Mouse (Mus musculus) myocyte (in vitro differentiated cells): ENCODE results near the gene Pitpna.

Experiments used
- POLR2A ChIP-seq: IDR thresholded peaks from one replicate; pipeline ENCODE4 v1.6.1; 2011; ENCODE audit warnings: low read depth, mild to moderate bottlenecking, control low read depth, moderate library complexity; ENCODE audit not compliant: insufficient read length
- USF1 ChIP-seq: IDR thresholded peaks from one replicate; pipeline ENCODE4 v1.6.1; 2011; ENCODE audit warnings: low read depth, mild to moderate bottlenecking, control low read depth, moderate library complexity

- TF ChIP-seq POLR2A, result peak; percentile 28
- TF ChIP-seq USF1, result no peak
These were observed 25.1 kb upstream of the Pitpna start for GRCm38 (mm10) chr11:75562840-75563239.
